Mouse (Mus musculus): ENCODE data around the gene Gm28308. TPM values are rescaled to one million over a fixed set of nuclear protein-coding genes. Genes with fewer than 3 reads are reported as not detected.
A peak's percentile ranks its signal among the peaks of the same experiment; 100 is the strongest.

The Gm28308 gene
- polyA plus RNA-seq, 1 experiment from 2014 or later = not detected

GRCm38 (mm10) chr6:52157466-52158275 is 55.5 kb downstream of the Gm28308 start:
- 2% methylated on average over 32 of the region's 32 CpGs for WGBS (ENCODE audit: insufficient replicate concordance)
- ATAC-seq = no peak; the same call in 1 of the 2 replicates
- H3K4me3 ChIP-seq = peak overlapping the region; percentile 61
- H3K9me3 ChIP-seq (replicated peaks) = no peaks in the 10 kb centered on the region
- H3K27me3 ChIP-seq (replicated peaks) = peaks cover 98% of the 10 kb centered on the region
- H3K27ac ChIP-seq = no peak overlapping the region
- H3K9ac ChIP-seq = no peak overlapping the region
- peaks cover 8% of the 10 kb centered on the region for H3K4me1 ChIP-seq
- H3K4me2 ChIP-seq = peak overlapping the region; percentile 78
- H3K36me3 ChIP-seq = no peaks in the 10 kb centered on the region

- 2% methylated on average over 20 of the region's 20 CpGs for WGBS (ENCODE audit: insufficient replicate concordance)
- peak overlapping the region; percentile 78; the same call in 1 of the 2 replicates for H3K4me2 ChIP-seq
- H3K9ac ChIP-seq = no peak overlapping the region
- no peak overlapping the region for H3K4me3 ChIP-seq
- H3K36me3 ChIP-seq = no peaks in the 10 kb centered on the region
- peaks cover 8% of the 10 kb centered on the region for H3K4me1 ChIP-seq
- ATAC-seq = no peak
- no peak overlapping the region for H3K27ac ChIP-seq
- H3K27me3 ChIP-seq (replicated peaks) = peaks cover 99% of the 10 kb centered on the region
- no peaks in the 10 kb centered on the region for H3K9me3 ChIP-seq (replicated peaks)
These were observed 56.5 kb downstream of the Gm28308 start for GRCm38 (mm10) chr6:52156551-52157200.

GRCm38 (mm10) chr6:52155471-52155870 is 57.7 kb downstream of the Gm28308 start:
- no peak overlapping the region for H3K9ac ChIP-seq
- no peaks in the 10 kb centered on the region for H3K36me3 ChIP-seq
- H3K27ac ChIP-seq = no peak overlapping the region
- no peak overlapping the region for H3K4me2 ChIP-seq
- H3K9me3 ChIP-seq (replicated peaks) = no peaks in the 10 kb centered on the region
- peaks cover 8% of the 10 kb centered on the region for H3K4me1 ChIP-seq
- no peak for ATAC-seq
- H3K4me3 ChIP-seq = no peak overlapping the region
- H3K27me3 ChIP-seq (replicated peaks) = peaks cover 99% of the 10 kb centered on the region
- 51% methylated on average over 3 of the region's 3 CpGs for WGBS (ENCODE audit: insufficient replicate concordance)

GRCm38 (mm10) chr6:52154044-52154443 is 59.1 kb downstream of the Gm28308 start:
- 31% methylated on average over 5 of the region's 5 CpGs for WGBS (ENCODE audit: insufficient replicate concordance)
- H3K27ac ChIP-seq = no peak overlapping the region
- H3K27me3 ChIP-seq (replicated peaks) = peaks cover 98% of the 10 kb centered on the region
- H3K9me3 ChIP-seq (replicated peaks) = no peaks in the 10 kb centered on the region
- H3K4me2 ChIP-seq = no peak overlapping the region
- no peaks in the 10 kb centered on the region for H3K36me3 ChIP-seq
- peaks cover 5% of the 10 kb centered on the region for H3K4me1 ChIP-seq
- no peak overlapping the region for H3K4me3 ChIP-seq
- no peak overlapping the region for H3K9ac ChIP-seq
- ATAC-seq = no peak

- ATAC-seq = no peak
- Histone ChIP-seq H3K4me3 (no peak overlapping the region), H3K27me3 (replicated peaks) (peaks cover 91% of the 10 kb centered on the region)
These were observed 59.9 kb downstream of the Gm28308 start for GRCm38 (mm10) chr6:52153270-52153669.

GRCm38 (mm10) chr6:52152226-52153193 is 60.6 kb downstream of the Gm28308 start:
- no peak overlapping the region for H3K9ac ChIP-seq
- H3K4me2 ChIP-seq = no peak overlapping the region
- no peaks in the 10 kb centered on the region for H3K4me1 ChIP-seq
- H3K36me3 ChIP-seq = no peaks in the 10 kb centered on the region
- no peak for ATAC-seq
- peaks cover 91% of the 10 kb centered on the region for H3K27me3 ChIP-seq (replicated peaks)
- H3K4me3 ChIP-seq = no peak overlapping the region
- no peaks in the 10 kb centered on the region for H3K9me3 ChIP-seq (replicated peaks)
- 15% methylated on average over 16 of the region's 16 CpGs for WGBS (ENCODE audit: insufficient replicate concordance)
- no peak overlapping the region for H3K27ac ChIP-seq

More at GRCm38 (mm10) chr6:52153270-52153669, 59.9 kb downstream of the Gm28308 start:
- WGBS (ENCODE audit: insufficient replicate concordance) = 6% methylated on average over 6 of the region's 6 CpGs
- Histone ChIP-seq H3K9ac (no peak overlapping the region), H3K4me1 (no peaks in the 10 kb centered on the region; the same call in 1 of the 2 replicates), H3K27ac (no peak overlapping the region), H3K36me3 (no peaks in the 10 kb centered on the region), H3K9me3 (replicated peaks) (no peaks in the 10 kb centered on the region), H3K4me2 (no peak overlapping the region)

- WGBS (ENCODE audit: insufficient replicate concordance) = 8% methylated on average over 4 of the region's 4 CpGs
- peaks cover 91% of the 10 kb centered on the region for H3K27me3 ChIP-seq (replicated peaks)
- no peak for ATAC-seq
These were observed 61.6 kb downstream of the Gm28308 start for GRCm38 (mm10) chr6:52151571-52151970.

GRCm38 (mm10) chr6:52150401-52150966 is 62.7 kb downstream of the Gm28308 start:
- Histone ChIP-seq H3K4me1 (no peaks in the 10 kb centered on the region), H3K36me3 (no peaks in the 10 kb centered on the region), H3K27ac (no peak overlapping the region), H3K4me2 (0 out of 2 replicates have a peak overlapping the region, but pooled peaks have one; percentile 18), H3K9me3 (replicated peaks) (no peaks in the 10 kb centered on the region), H3K27me3 (replicated peaks) (peaks cover 89% of the 10 kb centered on the region), H3K9ac (no peak overlapping the region), H3K4me3 (no peak overlapping the region)
- 8% methylated on average over 16 of the region's 16 CpGs for WGBS (ENCODE audit: insufficient replicate concordance)
- ATAC-seq = no peak

More at GRCm38 (mm10) chr6:52151571-52151970, 61.6 kb downstream of the Gm28308 start:
- Histone ChIP-seq H3K27ac (no peak overlapping the region), H3K4me3 (no peak overlapping the region), H3K4me1 (no peaks in the 10 kb centered on the region), H3K9ac (no peak overlapping the region), H3K9me3 (replicated peaks) (no peaks in the 10 kb centered on the region), H3K4me2 (no peak overlapping the region), H3K36me3 (no peaks in the 10 kb centered on the region)

GRCm38 (mm10) chr6:52139115-52139514 is 74.0 kb downstream of the Gm28308 start:
- Histone ChIP-seq H3K4me2 (no peak overlapping the region), H3K4me1 (no peaks in the 10 kb centered on the region), H3K9me3 (replicated peaks) (no peaks in the 10 kb centered on the region), H3K36me3 (no peaks in the 10 kb centered on the region), H3K4me3 (no peak overlapping the region), H3K27me3 (replicated peaks) (peaks cover 8% of the 10 kb centered on the region; the same call in 1 of the 2 replicates), H3K9ac (no peak overlapping the region), H3K27ac (no peak overlapping the region)
- no peak for ATAC-seq
- WGBS (ENCODE audit: insufficient replicate concordance) = 79% methylated on average over 5 of the region's 5 CpGs

GRCm38 (mm10) chr6:52138576-52138975 is 74.6 kb downstream of the Gm28308 start:
- ATAC-seq = no peak
- H3K4me2 ChIP-seq = no peak overlapping the region
- H3K36me3 ChIP-seq = no peaks in the 10 kb centered on the region
- 72% methylated on average over 10 of the region's 10 CpGs for WGBS (ENCODE audit: insufficient replicate concordance)
- H3K9ac ChIP-seq = no peak overlapping the region
- peaks cover 8% of the 10 kb centered on the region; the same call in 1 of the 2 replicates for H3K27me3 ChIP-seq (replicated peaks)
- H3K4me3 ChIP-seq = no peak overlapping the region
- no peak overlapping the region for H3K27ac ChIP-seq
- H3K9me3 ChIP-seq (replicated peaks) = no peaks in the 10 kb centered on the region
- no peaks in the 10 kb centered on the region for H3K4me1 ChIP-seq

- Histone ChIP-seq H3K4me2 (no peak overlapping the region), H3K27ac (no peak overlapping the region), H3K9me3 (replicated peaks) (no peaks in the 10 kb centered on the region), H3K36me3 (no peaks in the 10 kb centered on the region), H3K9ac (no peak overlapping the region), H3K4me3 (no peak overlapping the region), H3K4me1 (no peaks in the 10 kb centered on the region), H3K27me3 (replicated peaks) (peaks cover 8% of the 10 kb centered on the region; the same call in 1 of the 2 replicates)
- WGBS (ENCODE audit: insufficient replicate concordance) = 65% methylated on average over 9 of the region's 9 CpGs
- no peak for ATAC-seq
These were observed 75.2 kb downstream of the Gm28308 start for GRCm38 (mm10) chr6:52137841-52138535.

Data from liver, embryonic 12.5 days (tissue).